Mouse (Mus musculus) R1 (cell line): ENCODE results near the gene Antxr1.
"Not testable (repeated sequence)": the region's sequence is repeated elsewhere in the genome, so short reads cannot be mapped to it uniquely, and the experiment has no call there.

Experiments
- DNase-seq: peaks from one replicate; pipeline ENCODE4 v3.0.0-alpha.2; 2018; ENCODE audit warnings: low read depth, low spot score

The Antxr1 gene

GRCm38 (mm10) chr6:87103314-87103713 lies 232.3 kb downstream of the Antxr1 start:
- no peak for DNase-seq

- DNase-seq, result no peak
Measured at GRCm38 (mm10) chr6:87102421-87102911, 233.2 kb downstream of the Antxr1 start.

GRCm38 (mm10) chr6:87101955-87102353 lies 233.7 kb downstream of the Antxr1 start:
- DNase-seq, result no peak

- DNase-seq, result peak; percentile 78
Measured at GRCm38 (mm10) chr6:87101281-87101954, 234.2 kb downstream of the Antxr1 start.

- no peak for DNase-seq
Measured at GRCm38 (mm10) chr6:87100297-87101020, 235.2 kb downstream of the Antxr1 start.

- no peak for DNase-seq
Measured at GRCm38 (mm10) chr6:87099671-87100296, 235.8 kb downstream of the Antxr1 start.

GRCm38 (mm10) chr6:87099261-87099660 lies 236.4 kb downstream of the Antxr1 start:
- no peak for DNase-seq

- not testable (repeated sequence) for DNase-seq
Measured at GRCm38 (mm10) chr6:87093631-87094030, 242.0 kb downstream of the Antxr1 start.

- no peak for DNase-seq
Measured at GRCm38 (mm10) chr6:87092476-87092875, 243.1 kb downstream of the Antxr1 start.

- DNase-seq, result no peak
Measured at GRCm38 (mm10) chr6:87090877-87091276, 244.7 kb downstream of the Antxr1 start.

GRCm38 (mm10) chr6:87088356-87088755 lies 247.3 kb downstream of the Antxr1 start:
- no peak for DNase-seq

GRCm38 (mm10) chr6:87085026-87085425 lies 250.6 kb downstream of the Antxr1 start:
- no peak for DNase-seq
